Mouse (Mus musculus): ENCODE data around the gene Ptprk. TPM values are rescaled to one million over a fixed set of nuclear protein-coding genes. Genes with fewer than 3 reads are reported as not detected.

Gene Ptprk
- polyA plus RNA-seq, 1 experiment from 2014 or later = 29.4 TPM

DNA sequence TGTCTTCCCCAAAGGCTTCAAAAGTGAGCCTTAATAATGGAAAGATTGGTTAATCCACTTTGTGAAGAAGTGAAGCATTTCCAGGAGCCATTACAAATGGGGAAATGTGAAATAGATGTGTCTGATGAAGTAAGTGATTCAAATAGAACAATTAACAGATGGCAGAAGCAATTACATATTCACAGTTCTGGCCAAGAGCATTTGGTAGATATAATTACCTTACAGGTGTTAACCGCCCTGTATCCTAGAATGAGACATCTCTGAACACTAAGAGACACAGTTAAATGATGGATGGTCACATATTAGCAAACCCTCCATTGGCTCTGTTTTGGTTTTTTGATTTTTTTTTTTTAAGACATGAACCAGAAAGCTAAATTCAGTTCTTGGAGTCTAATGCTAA lies 361.5 kb downstream of the Ptprk start:
- 0 out of 2 replicates have a peak, but pooled peaks have one; percentile 48 for ATAC-seq
- WGBS = 64% methylated on average over 1 of the region's 1 CpGs
- H3K27me3 ChIP-seq (replicated peaks; ENCODE audit: control insufficient read depth, insufficient read depth, low read length) = no peaks in the 10 kb centered on the region

DNA sequence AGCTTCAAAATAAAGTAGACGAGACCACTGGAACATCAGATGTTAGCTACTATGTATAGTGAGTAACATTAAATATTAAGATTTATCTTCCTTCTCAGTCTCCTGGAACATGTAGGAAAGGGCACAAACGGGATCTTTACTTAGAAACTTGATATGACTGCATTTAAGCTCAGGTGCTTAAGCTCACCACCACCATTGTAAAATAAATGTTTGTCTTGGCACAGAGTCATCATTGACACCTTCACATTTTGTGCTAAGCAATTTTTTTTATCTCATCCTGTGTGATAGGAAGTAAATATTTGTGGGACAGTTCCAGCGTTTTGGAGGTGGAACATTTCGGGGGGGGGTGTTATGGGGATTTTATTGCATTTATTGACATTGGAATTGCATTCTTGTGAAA lies 375.2 kb downstream of the Ptprk start:
- no peak for ATAC-seq
- H3K4me1 ChIP-seq (ENCODE audit: control insufficient read depth, insufficient read depth, low read depth, low read length) = no peaks in the 10 kb centered on the region
- H3K27me3 ChIP-seq (replicated peaks; ENCODE audit: control insufficient read depth, insufficient read depth, low read length) = no peaks in the 10 kb centered on the region
- no peaks in the 10 kb centered on the region for H3K36me3 ChIP-seq (ENCODE audit: control insufficient read depth, insufficient read depth, low read length)
- no peak overlapping the region for H3K4me3 ChIP-seq (ENCODE audit: low read length)
- no peak overlapping the region for H3K4me2 ChIP-seq (ENCODE audit: low read length)
- H3K9ac ChIP-seq (ENCODE audit: low read depth, low read length) = no peak overlapping the region
- 94% methylated on average over 4 of the region's 4 CpGs for WGBS
- H3K9me3 ChIP-seq (ENCODE audit: control insufficient read depth, low read length) = no peaks in the 10 kb centered on the region
- H3K27ac ChIP-seq (ENCODE audit: low read depth, low read length) = no peak overlapping the region

More for the DNA sequence above, 361.5 kb downstream of the Ptprk start:
- Histone ChIP-seq H3K36me3 (ENCODE audit: control insufficient read depth, insufficient read depth, low read length) (no peaks in the 10 kb centered on the region), H3K4me3 (ENCODE audit: low read length) (no peak overlapping the region), H3K4me1 (ENCODE audit: control insufficient read depth, insufficient read depth, low read depth, low read length) (no peaks in the 10 kb centered on the region), H3K27ac (ENCODE audit: low read depth, low read length) (no peak overlapping the region), H3K4me2 (ENCODE audit: low read length) (no peak overlapping the region), H3K9ac (ENCODE audit: low read depth, low read length) (no peak overlapping the region), H3K9me3 (ENCODE audit: control insufficient read depth, low read length) (no peaks in the 10 kb centered on the region)

DNA sequence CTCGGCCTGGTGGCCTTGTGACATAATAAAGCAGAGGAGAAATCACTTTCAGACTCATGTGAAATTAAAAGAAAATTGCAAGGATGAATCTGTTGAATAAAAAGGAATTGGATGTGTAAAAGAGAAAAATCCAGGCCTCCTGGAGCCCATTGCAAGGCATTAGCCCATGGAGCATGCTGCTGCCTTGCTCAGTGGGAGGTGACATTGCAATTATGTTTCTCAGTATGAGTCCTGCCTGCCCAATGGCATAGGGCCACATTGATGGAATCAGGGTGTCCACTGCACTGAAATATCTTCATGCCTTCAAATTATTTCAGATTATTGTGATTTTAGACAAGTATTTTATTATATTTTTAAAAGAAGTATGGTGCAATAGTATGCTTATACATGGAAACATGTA lies 376.0 kb downstream of the Ptprk start:
- H3K27ac ChIP-seq (ENCODE audit: low read depth, low read length) = no peak overlapping the region
- H3K9ac ChIP-seq (ENCODE audit: low read depth, low read length) = no peak overlapping the region
- WGBS = 41% methylated on average over 1 of the region's 1 CpGs
- H3K36me3 ChIP-seq (ENCODE audit: control insufficient read depth, insufficient read depth, low read length) = no peaks in the 10 kb centered on the region
- no peak for ATAC-seq
- no peaks in the 10 kb centered on the region for H3K27me3 ChIP-seq (replicated peaks; ENCODE audit: control insufficient read depth, insufficient read depth, low read length)
- H3K4me2 ChIP-seq (ENCODE audit: low read length) = no peak overlapping the region
- no peak overlapping the region for H3K4me3 ChIP-seq (ENCODE audit: low read length)
- H3K4me1 ChIP-seq (ENCODE audit: control insufficient read depth, insufficient read depth, low read depth, low read length) = no peaks in the 10 kb centered on the region
- H3K9me3 ChIP-seq (ENCODE audit: control insufficient read depth, low read length) = no peaks in the 10 kb centered on the region

DNA sequence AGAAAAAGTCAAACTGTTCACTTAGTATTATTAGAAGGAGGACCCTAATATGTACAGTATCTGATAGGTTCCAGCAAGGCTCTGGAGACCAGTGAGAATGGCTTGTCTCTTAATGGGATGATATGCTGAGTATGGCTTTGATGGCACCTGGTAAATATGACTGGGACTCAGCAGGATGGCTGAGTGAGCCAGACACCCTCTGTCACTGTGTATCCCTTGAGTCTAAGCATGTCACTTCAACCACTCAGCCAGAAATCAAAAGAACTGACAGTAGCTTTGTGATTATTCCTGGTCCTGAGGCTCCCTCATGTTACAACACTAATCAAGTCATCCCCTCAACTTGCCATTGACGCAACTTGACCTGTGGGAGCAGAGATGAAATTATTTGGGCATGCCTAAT lies 383.4 kb downstream of the Ptprk start:
- Histone ChIP-seq H3K27ac (ENCODE audit: low read depth, low read length) (no peak overlapping the region), H3K36me3 (ENCODE audit: control insufficient read depth, insufficient read depth, low read length) (no peaks in the 10 kb centered on the region), H3K4me2 (ENCODE audit: low read length) (no peak overlapping the region), H3K4me3 (ENCODE audit: low read length) (no peak overlapping the region), H3K27me3 (replicated peaks; ENCODE audit: control insufficient read depth, insufficient read depth, low read length) (no peaks in the 10 kb centered on the region), H3K4me1 (ENCODE audit: control insufficient read depth, insufficient read depth, low read depth, low read length) (no peaks in the 10 kb centered on the region; the same call in 1 of the 2 replicates), H3K9me3 (ENCODE audit: control insufficient read depth, low read length) (no peaks in the 10 kb centered on the region), H3K9ac (ENCODE audit: low read depth, low read length) (no peak overlapping the region)
- 42% methylated on average over 1 of the region's 1 CpGs for WGBS
- ATAC-seq = peak; percentile 76

DNA sequence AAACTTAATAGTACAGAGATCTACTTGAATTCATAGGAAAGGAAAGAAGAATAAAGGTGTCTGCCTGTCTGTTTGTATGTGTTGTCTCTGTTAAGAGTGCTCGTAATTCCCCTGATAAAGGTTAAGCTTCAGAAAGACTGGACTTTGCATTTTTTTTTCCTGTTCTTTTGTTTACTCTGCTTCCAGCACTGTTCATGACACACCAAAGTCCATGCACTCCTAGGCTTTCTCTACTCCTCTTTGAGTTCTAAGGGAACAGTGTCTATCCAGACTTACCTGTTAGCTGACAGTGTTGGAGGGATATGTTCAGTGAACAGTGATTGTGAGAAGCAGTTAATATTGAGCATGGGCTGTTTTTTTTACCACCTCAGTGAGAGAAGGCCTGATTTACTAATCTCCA lies 385.3 kb downstream of the Ptprk start:
- WGBS = 71% methylated on average over 1 of the region's 1 CpGs
- no peak overlapping the region for H3K27ac ChIP-seq (ENCODE audit: low read depth, low read length)
- H3K4me2 ChIP-seq (ENCODE audit: low read length) = no peak overlapping the region
- peaks cover 3% of the 10 kb centered on the region for H3K4me1 ChIP-seq (ENCODE audit: control insufficient read depth, insufficient read depth, low read depth, low read length)
- no peak for ATAC-seq
- no peak overlapping the region for H3K9ac ChIP-seq (ENCODE audit: low read depth, low read length)
- no peaks in the 10 kb centered on the region for H3K27me3 ChIP-seq (replicated peaks; ENCODE audit: control insufficient read depth, insufficient read depth, low read length)
- no peaks in the 10 kb centered on the region for H3K36me3 ChIP-seq (ENCODE audit: control insufficient read depth, insufficient read depth, low read length)
- H3K4me3 ChIP-seq (ENCODE audit: low read length) = no peak overlapping the region
- no peaks in the 10 kb centered on the region for H3K9me3 ChIP-seq (ENCODE audit: control insufficient read depth, low read length)

DNA sequence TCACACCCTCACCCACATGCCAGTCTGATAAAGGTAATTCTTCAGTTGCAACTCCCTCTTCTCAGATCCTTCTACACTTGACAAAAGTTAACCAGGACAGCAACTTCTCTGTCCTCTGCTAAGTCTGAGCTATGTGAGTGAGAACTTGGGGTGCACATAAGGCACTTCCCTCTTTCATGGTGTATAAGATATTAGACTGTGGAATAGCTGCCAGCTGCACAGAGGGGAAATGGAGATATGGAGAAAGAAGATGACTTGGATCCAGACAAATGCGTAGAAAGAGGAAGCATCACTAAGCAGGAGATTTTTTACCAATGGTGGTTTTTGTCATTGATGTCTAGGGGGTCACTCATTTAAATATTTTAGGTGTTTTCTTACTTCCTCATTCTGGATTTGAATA lies 389.1 kb downstream of the Ptprk start:
- 97% methylated on average over 1 of the region's 1 CpGs for WGBS

DNA sequence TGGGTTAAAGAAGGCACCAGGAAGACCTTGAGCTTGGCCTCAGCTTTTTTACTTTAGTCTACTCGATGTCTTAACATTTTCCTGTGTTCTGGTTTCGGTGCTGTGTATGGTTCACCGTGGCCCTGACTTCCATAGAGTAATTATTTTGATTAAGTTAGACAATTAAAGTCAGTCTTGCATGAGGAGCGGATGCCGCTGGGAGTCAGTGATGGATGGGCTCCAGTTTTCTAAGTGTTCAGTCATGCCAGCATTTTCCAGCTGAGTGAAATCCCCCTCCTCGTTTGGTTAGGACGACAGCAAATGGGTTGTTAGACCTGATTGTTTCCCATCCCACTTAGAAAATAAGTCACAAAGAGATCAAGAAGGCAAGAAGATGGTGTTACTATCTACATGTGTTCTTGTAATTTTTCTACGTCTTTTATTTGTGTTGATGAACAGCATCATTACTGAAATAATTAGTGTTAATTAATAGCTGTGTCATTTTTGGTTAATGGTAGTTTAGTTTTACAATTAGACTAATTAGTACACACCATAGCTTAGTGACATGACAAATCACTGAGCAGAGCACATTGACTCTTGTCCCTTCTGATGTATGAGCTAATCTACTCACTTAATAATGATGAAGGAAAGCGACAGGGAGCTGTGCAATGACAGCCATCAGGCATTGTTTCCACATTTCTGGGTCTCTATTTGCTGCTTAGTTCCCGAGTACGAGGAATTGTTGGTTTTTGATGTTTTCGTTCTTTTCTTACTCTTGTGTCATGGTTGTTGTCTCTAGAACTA lies 390.3 kb downstream of the Ptprk start:
- Histone ChIP-seq H3K4me2 (ENCODE audit: low read length) (no peak overlapping the region), H3K36me3 (ENCODE audit: control insufficient read depth, insufficient read depth, low read length) (no peaks in the 10 kb centered on the region), H3K9ac (ENCODE audit: low read depth, low read length) (no peak overlapping the region), H3K27me3 (replicated peaks; ENCODE audit: control insufficient read depth, insufficient read depth, low read length) (no peaks in the 10 kb centered on the region), H3K4me1 (ENCODE audit: control insufficient read depth, insufficient read depth, low read depth, low read length) (peaks cover 3% of the 10 kb centered on the region; the same call in 1 of the 2 replicates), H3K9me3 (ENCODE audit: control insufficient read depth, low read length) (no peaks in the 10 kb centered on the region), H3K4me3 (ENCODE audit: low read length) (no peak overlapping the region), H3K27ac (ENCODE audit: low read depth, low read length) (no peak overlapping the region)
- WGBS = 25% methylated on average over 12 of the region's 12 CpGs
- ATAC-seq = peak; percentile 84

More for the DNA sequence above, 389.1 kb downstream of the Ptprk start:
- Histone ChIP-seq H3K27ac (ENCODE audit: low read depth, low read length) (no peak overlapping the region), H3K4me1 (ENCODE audit: control insufficient read depth, insufficient read depth, low read depth, low read length) (peaks cover 3% of the 10 kb centered on the region; the same call in 1 of the 2 replicates), H3K4me3 (ENCODE audit: low read length) (no peak overlapping the region), H3K9me3 (ENCODE audit: control insufficient read depth, low read length) (no peaks in the 10 kb centered on the region), H3K27me3 (replicated peaks; ENCODE audit: control insufficient read depth, insufficient read depth, low read length) (no peaks in the 10 kb centered on the region), H3K9ac (ENCODE audit: low read depth, low read length) (no peak overlapping the region), H3K36me3 (ENCODE audit: control insufficient read depth, insufficient read depth, low read length) (no peaks in the 10 kb centered on the region), H3K4me2 (ENCODE audit: low read length) (no peak overlapping the region)
- ATAC-seq = no peak

DNA sequence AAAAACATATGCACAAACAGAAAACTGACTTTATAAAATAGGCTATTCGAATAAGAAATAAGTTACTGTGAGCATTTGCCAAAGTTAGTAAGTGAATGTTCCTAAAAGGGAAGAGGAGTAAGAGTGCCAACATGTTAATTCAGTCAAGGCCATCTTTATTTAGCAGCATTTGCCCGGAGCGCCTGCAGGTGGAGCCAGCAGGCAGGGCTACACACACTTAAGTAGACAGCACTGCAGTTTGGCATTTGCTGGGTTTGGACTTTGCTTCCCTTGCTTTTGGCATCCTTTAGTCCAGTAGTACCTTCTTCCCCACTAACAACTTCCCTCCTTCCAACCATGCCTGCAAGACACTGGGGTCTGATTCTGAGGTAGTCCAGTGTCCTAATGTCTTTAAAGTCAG lies 411.0 kb downstream of the Ptprk start:
- no peaks in the 10 kb centered on the region for H3K9me3 ChIP-seq (ENCODE audit: control insufficient read depth, low read length)
- ATAC-seq = peak; percentile 77; the same call in 1 of the 2 replicates
- no peak overlapping the region for H3K9ac ChIP-seq (ENCODE audit: low read depth, low read length)
- no peak overlapping the region for H3K4me3 ChIP-seq (ENCODE audit: low read length)
- no peaks in the 10 kb centered on the region for H3K27me3 ChIP-seq (replicated peaks; ENCODE audit: control insufficient read depth, insufficient read depth, low read length)
- H3K4me1 ChIP-seq (ENCODE audit: control insufficient read depth, insufficient read depth, low read depth, low read length) = no peaks in the 10 kb centered on the region
- no peaks in the 10 kb centered on the region for H3K36me3 ChIP-seq (ENCODE audit: control insufficient read depth, insufficient read depth, low read length)
- no peak overlapping the region for H3K27ac ChIP-seq (ENCODE audit: low read depth, low read length)
- 46% methylated on average over 3 of the region's 3 CpGs for WGBS
- no peak overlapping the region for H3K4me2 ChIP-seq (ENCODE audit: low read length)

DNA sequence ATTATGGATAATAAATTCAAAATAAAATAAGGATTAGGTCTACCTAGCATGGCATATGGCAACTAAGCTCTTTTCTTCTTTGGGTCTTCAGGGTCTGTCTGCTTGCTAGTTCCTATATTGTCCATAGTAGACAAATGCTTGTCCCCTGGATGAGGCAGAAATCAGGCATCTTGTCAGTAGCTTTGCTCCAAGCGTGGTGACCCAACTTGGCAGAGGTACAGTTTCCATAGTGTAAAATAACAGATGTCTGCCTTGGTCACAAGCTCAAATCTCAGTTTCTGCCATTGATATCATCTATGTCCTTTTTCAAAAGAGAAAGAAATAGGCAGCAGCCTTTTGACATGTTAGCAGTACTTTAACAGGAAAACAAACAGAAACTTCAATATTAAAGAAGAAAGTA lies 416.4 kb downstream of the Ptprk start:
- H3K9ac ChIP-seq (ENCODE audit: low read depth, low read length) = no peak overlapping the region
- no peak overlapping the region for H3K4me2 ChIP-seq (ENCODE audit: low read length)
- no peak for ATAC-seq
- no peaks in the 10 kb centered on the region for H3K27me3 ChIP-seq (replicated peaks; ENCODE audit: control insufficient read depth, insufficient read depth, low read length)
- H3K36me3 ChIP-seq (ENCODE audit: control insufficient read depth, insufficient read depth, low read length) = no peaks in the 10 kb centered on the region
- WGBS = 67% methylated on average over 1 of the region's 1 CpGs
- no peak overlapping the region for H3K4me3 ChIP-seq (ENCODE audit: low read length)
- no peak overlapping the region for H3K27ac ChIP-seq (ENCODE audit: low read depth, low read length)
- no peaks in the 10 kb centered on the region for H3K9me3 ChIP-seq (ENCODE audit: control insufficient read depth, low read length)
- H3K4me1 ChIP-seq (ENCODE audit: control insufficient read depth, insufficient read depth, low read depth, low read length) = peaks cover 6% of the 10 kb centered on the region

Measured in hindbrain, embryonic 16.5 days (tissue).